Mouse (Mus musculus) adrenal gland, adult (tissue): ENCODE measurements at regions not wholly inside any gene's neighbourhood (a gene's known extent, or its start where the extent isn't known, plus 50 kb on each side); places are given as distances from the start of the nearest gene placed in this dataset.
A peak's percentile ranks its signal among the peaks of the same experiment; 100 is the strongest.
"Not testable (repeated sequence)": the region's sequence is repeated elsewhere in the genome, so short reads cannot be mapped to it uniquely, and the experiment has no call there.

Experiments
- DNase-seq, 2 experiments: peaks; one replicate each; pipeline ENCODE4 v3.0.0; 2022 to 2023; ENCODE audit warnings: low spot score in 1 of 2; ENCODE audit not compliant: inconsistent age in 2 of 2

- DNase-seq = no peak
These were observed 496.5 kb upstream of the Impg1 start for GRCm38 (mm10) chr9:80961818-80962217.

- DNase-seq = peak in 1 of 2 experiments; percentile 57
These were observed 477.7 kb upstream of the Impg1 start for GRCm38 (mm10) chr9:80942991-80943390.

GRCm38 (mm10) chr9:80941424-80941823 lies 476.1 kb upstream of the Impg1 start:
- no peak for DNase-seq

GRCm38 (mm10) chr9:80938238-80938637 lies 473.0 kb upstream of the Impg1 start:
- DNase-seq = peak in 1 of 2 experiments; percentile 32

GRCm38 (mm10) chr9:80930628-80931027 lies 465.3 kb upstream of the Impg1 start:
- DNase-seq = no peak

- no peak for DNase-seq
These were observed 455.0 kb upstream of the Impg1 start for GRCm38 (mm10) chr9:80920304-80920703.

GRCm38 (mm10) chr9:80913867-80914266 lies 448.6 kb upstream of the Impg1 start:
- no peak for DNase-seq

- DNase-seq = no peak
These were observed 446.9 kb upstream of the Impg1 start for GRCm38 (mm10) chr9:80912177-80912576.

GRCm38 (mm10) chr9:80866807-80867206 lies 401.5 kb upstream of the Impg1 start:
- no peak for DNase-seq

- no peak for DNase-seq
These were observed 393.7 kb upstream of the Impg1 start for GRCm38 (mm10) chr9:80858998-80859397.

GRCm38 (mm10) chr9:80848190-80848589 lies 382.9 kb upstream of the Impg1 start:
- DNase-seq = no peak

- DNase-seq = no peak
These were observed 367.5 kb upstream of the Impg1 start for GRCm38 (mm10) chr9:80832808-80833207.

- DNase-seq = no peak
These were observed 360.1 kb upstream of the Impg1 start for GRCm38 (mm10) chr9:80825346-80825745.

GRCm38 (mm10) chr9:80820066-80820465 lies 354.8 kb upstream of the Impg1 start:
- DNase-seq = no peak

- no peak for DNase-seq
These were observed 353.8 kb upstream of the Impg1 start for GRCm38 (mm10) chr9:80819070-80819469.

GRCm38 (mm10) chr9:80813921-80814320 lies 348.6 kb upstream of the Impg1 start:
- DNase-seq = not testable (repeated sequence)

GRCm38 (mm10) chr9:80791523-80791922 lies 326.2 kb upstream of the Impg1 start:
- no peak for DNase-seq

GRCm38 (mm10) chr9:80774541-80774940 lies 309.3 kb upstream of the Impg1 start:
- no peak for DNase-seq

GRCm38 (mm10) chr9:80735806-80736205 lies 270.5 kb upstream of the Impg1 start:
- DNase-seq = not testable (repeated sequence)

GRCm38 (mm10) chr9:80732971-80733370 lies 267.7 kb upstream of the Impg1 start:
- DNase-seq = no peak

- DNase-seq = no peak
These were observed 258.4 kb upstream of the Impg1 start for GRCm38 (mm10) chr9:80723638-80724037.

- DNase-seq = no peak
These were observed 253.2 kb upstream of the Impg1 start for GRCm38 (mm10) chr9:80718516-80718915.

GRCm38 (mm10) chr9:80709781-80710180 lies 244.5 kb upstream of the Impg1 start:
- no peak for DNase-seq

GRCm38 (mm10) chr9:80705264-80705663 lies 240.0 kb upstream of the Impg1 start:
- peak in 1 of 2 experiments; percentile 4 for DNase-seq
